Mouse (Mus musculus) liver, adult 2 months (tissue): ENCODE measurements at regions not wholly inside any gene's neighbourhood (a gene's known extent, or its start where the extent isn't known, plus 50 kb on each side); places are given as distances from the start of the nearest gene placed in this dataset.

Experiments
- CTCF ChIP-seq: fragments of 200-500 bp; IDR thresholded peaks from 2 replicates; pipeline ENCODE4 v1.5.1; 2011; ENCODE audit warnings: low read depth, low read length, control low read depth
- POLR2A ChIP-seq: fragments of 200-500 bp; IDR thresholded peaks from 2 replicates; pipeline ENCODE4 v1.6.1; 2011; ENCODE audit warnings: low read length, control low read depth; ENCODE audit not compliant: insufficient read depth; ENCODE audit errors: extremely low read depth

DNA sequence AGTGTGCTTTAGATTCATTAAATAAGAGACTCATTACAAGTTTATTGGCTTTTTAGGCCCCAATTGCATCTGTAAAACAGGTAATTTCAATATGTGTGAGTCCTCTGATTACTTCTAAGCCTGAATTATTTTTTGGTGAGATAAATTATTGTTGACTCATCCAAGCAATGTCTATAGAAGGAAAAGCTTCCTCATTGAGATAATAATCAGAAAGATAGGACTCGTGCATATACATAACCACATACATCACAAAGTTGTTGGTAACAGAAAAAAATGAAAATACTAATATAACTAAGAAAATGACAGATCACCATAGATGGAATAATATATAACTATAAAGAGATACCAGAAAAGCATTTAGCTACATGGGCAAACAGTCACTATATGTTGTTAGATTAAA, 252.0 kb downstream of the Bcl2 start:
- TF ChIP-seq POLR2A (no peak), CTCF (no peak)
